Mouse (Mus musculus) MEL (cell line): ENCODE results near the gene Zfp27. TPM values are rescaled to one million over a fixed set of nuclear protein-coding genes. Genes with fewer than 3 reads are reported as not detected.

ENCODE experiments used
- DNase-seq: peaks from one replicate; pipeline ENCODE4 v3.0.0; 2011; ENCODE audit warnings: low read depth, low spot score
- H3K27ac ChIP-seq: 2 replicates; pipeline ENCODE4 v1.5.1; 2012; ENCODE audit warnings: low read depth, mild to moderate bottlenecking, control low read depth, low read length, moderate library complexity; ENCODE audit not compliant: control insufficient read depth
- H3K27me3 ChIP-seq, 2 experiments: fragments of 150-350 bp in 1 of 2; sonication (generic) in 1 of 2; 2 replicates each; pipeline ENCODE4 v1.6.1; 2012; ENCODE audit warnings: low read length in 2 of 2, mild to moderate bottlenecking in 2 of 2, improper control_type of control experiment in 1 of 2, moderate library complexity in 1 of 2; ENCODE audit not compliant: insufficient read depth in 2 of 2, control insufficient read depth in 1 of 2
- H3K36me3 ChIP-seq, 2 experiments: 2 replicates each; pipeline ENCODE4 v1.6.1; 2012 to 2014; ENCODE audit warnings: low read length in 2 of 2, improper control_type of control experiment in 1 of 2, inconsistent platforms in 1 of 2, mild to moderate bottlenecking in 1 of 2; ENCODE audit not compliant: insufficient read depth in 2 of 2, control insufficient read depth in 1 of 2
- H3K4me1 ChIP-seq, 2 experiments: fragments of 150-350 bp in 1 of 2; sonication (generic) in 1 of 2; 2 replicates each; pipeline ENCODE4 v1.6.1; 2012; ENCODE audit warnings: low read length in 2 of 2, improper control_type of control experiment in 1 of 2, mild to moderate bottlenecking in 1 of 2; ENCODE audit not compliant: insufficient read depth in 2 of 2, control insufficient read depth in 1 of 2
- H3K4me3 ChIP-seq, 2 experiments: fragments of 150-350 bp in 1 of 2; sonication (generic) in 1 of 2; 2 replicates each; pipeline ENCODE4 v1.5.1; 2012; ENCODE audit warnings: low read depth in 2 of 2, low read length in 2 of 2, mild to moderate bottlenecking in 2 of 2, moderate library complexity in 2 of 2, control low read depth in 1 of 2, improper control_type of control experiment in 1 of 2; ENCODE audit not compliant: control insufficient read depth in 1 of 2, insufficient read depth in 1 of 2
- H3K79me2 ChIP-seq: 2 replicates; pipeline ENCODE4 v1.6.1; 2012; ENCODE audit warnings: mild to moderate bottlenecking, low read length, moderate library complexity; ENCODE audit not compliant: control insufficient read depth, poor library complexity, insufficient read depth
- H3K9ac ChIP-seq: 2 replicates; pipeline ENCODE4 v1.6.1; 2012; ENCODE audit warnings: low read depth, mild to moderate bottlenecking, control low read depth, low read length, moderate library complexity; ENCODE audit not compliant: control insufficient read depth, poor library complexity, severe bottlenecking
- H3K9me3 ChIP-seq: fragments of 150-350 bp; sonication (generic); replicated peaks from 2 replicates; pipeline ENCODE4 v1.6.1; 2012; ENCODE audit warnings: mild to moderate bottlenecking, low read length, improper control_type of control experiment, moderate library complexity; ENCODE audit not compliant: insufficient read depth
- CHD1 ChIP-seq: IDR thresholded peaks from 2 replicates; pipeline ENCODE4 v1.6.1; 2012; ENCODE audit warnings: low read depth, mild to moderate bottlenecking, inconsistent platforms, low read length, improper control_type of control experiment
- ELF1 ChIP-seq: IDR thresholded peaks from 2 replicates; pipeline ENCODE4 v1.6.1; 2014; ENCODE audit warnings: low read depth, mild to moderate bottlenecking, inconsistent platforms, low read length, improper control_type of control experiment, moderate library complexity
- EP300 ChIP-seq, 2 experiments: IDR thresholded peaks; 2 replicates each; pipeline ENCODE4 v1.6.1; 2011; ENCODE audit warnings: improper control_type of control experiment in 2 of 2, low read length in 2 of 2, low read depth in 1 of 2, mild to moderate bottlenecking in 1 of 2
- ETS1 ChIP-seq: IDR thresholded peaks from 2 replicates; pipeline ENCODE4 v1.6.1; 2012; ENCODE audit warnings: low read depth, mild to moderate bottlenecking, inconsistent platforms, low read length, improper control_type of control experiment, moderate library complexity
- HCFC1 ChIP-seq: IDR thresholded peaks from 2 replicates; pipeline ENCODE4 v1.6.1; 2012; ENCODE audit warnings: low read depth, mild to moderate bottlenecking, inconsistent platforms, low read length, improper control_type of control experiment, moderate library complexity
- JUND ChIP-seq: IDR thresholded peaks from 2 replicates; pipeline ENCODE4 v1.6.1; 2011; ENCODE audit warnings: low read depth, mild to moderate bottlenecking, improper control_type of control experiment, low read length
- MAFK ChIP-seq: IDR thresholded peaks from 2 replicates; pipeline ENCODE4 v1.6.1; 2011; ENCODE audit warnings: low read depth, mild to moderate bottlenecking, low read length, improper control_type of control experiment, borderline replicate concordance
- MAX ChIP-seq: IDR thresholded peaks from 2 replicates; pipeline ENCODE4 v1.6.1; 2011; ENCODE audit warnings: low read length, improper control_type of control experiment
- MAZ ChIP-seq: IDR thresholded peaks from 2 replicates; pipeline ENCODE4 v1.6.1; 2012; ENCODE audit warnings: low read depth, mild to moderate bottlenecking, inconsistent platforms, low read length, improper control_type of control experiment
- MXI1 ChIP-seq: IDR thresholded peaks from 2 replicates; pipeline ENCODE4 v1.6.1; 2011; ENCODE audit warnings: mild to moderate bottlenecking, low read depth, low read length, improper control_type of control experiment
- POLR2AphosphoS5 ChIP-seq: IDR thresholded peaks from 2 replicates; pipeline ENCODE4 v1.6.1; 2012; ENCODE audit warnings: low read depth, borderline replicate concordance, mild to moderate bottlenecking, inconsistent platforms, low read length, moderate library complexity, mixed read lengths
- RAD21 ChIP-seq: IDR thresholded peaks from 2 replicates; pipeline ENCODE4 v1.6.1; 2011; ENCODE audit warnings: mild to moderate bottlenecking, low read depth, low read length, improper control_type of control experiment
- RCOR1 ChIP-seq: IDR thresholded peaks from 2 replicates; pipeline ENCODE4 v1.6.1; 2012; ENCODE audit warnings: low read depth, mild to moderate bottlenecking, inconsistent platforms, low read length, improper control_type of control experiment
- TAL1 ChIP-seq: IDR thresholded peaks from 2 replicates; pipeline ENCODE4 v1.6.1; 2012; ENCODE audit warnings: mild to moderate bottlenecking, inconsistent platforms, low read length, moderate library complexity, mixed read lengths
- TBP ChIP-seq: IDR thresholded peaks from 2 replicates; pipeline ENCODE4 v1.8.0; 2011; ENCODE audit warnings: low read depth, low read length, improper control_type of control experiment
- UBTF ChIP-seq: IDR thresholded peaks from 2 replicates; pipeline ENCODE4 v1.6.1; 2012; ENCODE audit warnings: low read depth, mild to moderate bottlenecking, inconsistent platforms, low read length, improper control_type of control experiment, moderate library complexity, borderline replicate concordance; ENCODE audit not compliant: insufficient read depth
- USF1 ChIP-seq: IDR thresholded peaks from 2 replicates; pipeline ENCODE4 v1.6.1; 2014; ENCODE audit warnings: low read depth, mild to moderate bottlenecking, inconsistent platforms, low read length, improper control_type of control experiment, moderate library complexity
- ZC3H11A ChIP-seq: IDR thresholded peaks from 2 replicates; pipeline ENCODE4 v1.6.1; 2012; ENCODE audit warnings: low read depth, mild to moderate bottlenecking, inconsistent platforms, low read length, improper control_type of control experiment
- ZNF384 ChIP-seq: IDR thresholded peaks from 2 replicates; pipeline ENCODE4 v1.6.1; 2012; ENCODE audit warnings: low read depth, mild to moderate bottlenecking, inconsistent platforms, low read length, improper control_type of control experiment
- polyA plus RNA-seq, 2 experiments: library from polyadenylated mRNA; stranded (reverse) in 1 of 2; unstranded in 1 of 2; fragments of >175 nt in 1 of 2; fragments of >200 nt in 1 of 2; gene quantifications; 2 replicates each; pipeline versions ENCODE4 v1.2.1 to v1.2.4; 2012; ENCODE audit warnings: low replicate concordance in 2 of 2, low read depth in 1 of 2; ENCODE audit not compliant: insufficient read length in 2 of 2, insufficient read depth in 1 of 2, missing spikeins in 1 of 2
- total RNA-seq: library from RNA; depleted of rRNA; stranded (reverse); fragments of 300-350 nt; gene quantifications from 2 replicates; pipeline ENCODE4 v1.2.3, GENCODE M21; 2012

The Zfp27 gene
- total and polyA plus RNA-seq, 3 experiments, result 4.9 to 5.0 TPM; not detected in 1

DNA sequence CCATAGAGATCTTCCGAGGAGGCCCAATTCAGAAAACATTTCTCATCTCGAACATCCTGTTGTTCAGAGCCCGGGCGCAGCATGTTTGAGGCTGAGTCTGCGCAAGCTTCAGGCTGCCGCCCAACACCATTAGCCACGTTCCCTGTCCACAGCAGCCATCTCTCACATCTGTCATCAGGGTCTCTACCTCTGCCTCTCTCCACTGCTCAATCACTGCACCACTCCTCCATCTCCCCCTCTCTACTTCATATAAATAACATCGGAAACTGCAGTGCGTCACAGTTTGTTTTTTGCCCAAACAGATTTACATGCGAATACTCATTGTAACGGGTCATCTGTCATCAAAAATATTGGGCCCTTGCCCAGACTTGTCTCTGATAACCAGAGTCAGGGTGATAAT lies 34.7 kb upstream of the Zfp27 start:
- Histone ChIP-seq H3K9me3 (no peaks in the 10 kb centered on the region), H3K4me3 (no peak overlapping the region), H3K4me1 (no peaks in the 10 kb centered on the region), H3K79me2 (no peaks in the 10 kb centered on the region), H3K27me3 (no peaks in the 10 kb centered on the region), H3K27ac (no peak overlapping the region), H3K36me3 (no peaks in the 10 kb centered on the region), H3K9ac (no peak overlapping the region)
- TF ChIP-seq UBTF, result no peak
- TF ChIP-seq ZC3H11A, result no peak
- TF ChIP-seq USF1, result no peak
- no peak for TF ChIP-seq POLR2AphosphoS5
- TF ChIP-seq MAZ, result no peak
- no peak for TF ChIP-seq HCFC1
- TF ChIP-seq ETS1, result no peak
- no peak for TF ChIP-seq ZNF384
- no peak for TF ChIP-seq EP300 (IDR thresholded peaks at IDR 0.05; ENCODE audit: low read depth in 1 of 2, low read length in 2 of 2)
- no peak for TF ChIP-seq CHD1
- no peak for TF ChIP-seq TAL1
- TF ChIP-seq ELF1, result no peak
- TF ChIP-seq MAFK, result no peak
- TF ChIP-seq JUND, result no peak
- TF ChIP-seq MXI1, result no peak
- TF ChIP-seq TBP, result no peak
- TF ChIP-seq MAX, result no peak
- no peak for TF ChIP-seq RCOR1
- no peak for DNase-seq

DNA sequence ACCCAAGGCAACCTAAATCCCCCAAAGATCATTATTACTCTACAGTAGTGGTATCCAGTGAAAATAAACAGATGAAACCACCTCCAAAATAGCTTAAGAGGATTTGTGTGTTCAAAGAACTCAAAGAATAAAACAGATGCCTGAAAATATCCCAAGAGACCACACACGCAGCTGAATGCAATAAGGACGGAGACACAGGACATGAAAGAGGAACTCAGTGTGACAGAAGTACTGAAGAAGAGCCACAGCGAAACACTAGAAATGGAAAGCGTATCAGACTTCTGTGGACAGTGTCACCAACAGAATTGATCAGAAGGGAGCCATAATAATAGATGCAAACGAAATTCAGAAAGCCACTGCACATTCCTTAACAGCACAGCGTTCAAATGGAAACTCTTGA lies 32.5 kb upstream of the Zfp27 start:
- Histone ChIP-seq H3K4me3 (no peak overlapping the region), H3K27ac (no peak overlapping the region), H3K36me3 (no peaks in the 10 kb centered on the region), H3K9ac (no peak overlapping the region), H3K9me3 (no peaks in the 10 kb centered on the region), H3K4me1 (no peaks in the 10 kb centered on the region), H3K79me2 (no peaks in the 10 kb centered on the region), H3K27me3 (no peaks in the 10 kb centered on the region)
- no peak for DNase-seq
- TF ChIP-seq EP300 (IDR thresholded peaks at IDR 0.05; ENCODE audit: low read depth in 1 of 2, low read length in 2 of 2) (no peak), JUND (no peak), RAD21 (no peak), TAL1 (no peak)
